Mouse (Mus musculus) spleen, adult 10 weeks (tissue): ENCODE results near the gene Ttc1. TPM values are rescaled to one million over a fixed set of nuclear protein-coding genes. Genes with fewer than 3 reads are reported as not detected.

Experiments used
- polyA plus RNA-seq: library from polyadenylated mRNA; stranded (reverse); fragments of 350-450 nt; fragmentation: Illumina TruSeq; extraction: RNeasy Lipid Tissue Mini Kit (QIAGEN cat#74804); gene quantifications from one replicate; pipeline ENCODE4 v1.2.3, GENCODE M21; 2015; ENCODE audit warnings: low replicate concordance; ENCODE audit not compliant: insufficient read depth

The Ttc1 gene
- 50.1 TPM for polyA plus RNA-seq

GRCm38 (mm10) chr11:43747233-43748226 is at the start of gene Ttc1:
TSS of gene Ttc1 (minus strand) at chr11:43748008.

GRCm38 (mm10) chr11:43681472-43682414 is 66.1 kb downstream of the Ttc1 start, which contains the start of gene Pwwp2a:
TSS of gene Pwwp2a (plus strand) at chr11:43681998.

Other genes with a start within 250 kb of the Ttc1 start
- 0.75 TPM for gene Ccnjl, start 219.2 kb downstream of the Ttc1 start, polyA plus RNA-seq
- 0.19 TPM for gene 4933415A04Rik, start 161.0 kb downstream of the Ttc1 start, polyA plus RNA-seq
- not detected for gene Fabp6, start 146.5 kb downstream of the Ttc1 start, polyA plus RNA-seq
- 62.0 TPM for gene Pwwp2a, start 66.0 kb downstream of the Ttc1 start, polyA plus RNA-seq
- gene Adra1b, start 153.2 kb upstream of the Ttc1 start, polyA plus RNA-seq, result 1.1 TPM